In genomic region chr6:32590979-32591758, GRCm38 (mm10) we compare ENCODE assay signal across 9 mouse cellular contexts. TPM values are rescaled to one million over a fixed set of nuclear protein-coding genes. Genes with fewer than 3 reads are reported as not detected.
DNase-seq lines count a peak whose midpoint lies in the region; ATAC-seq and TF ChIP-seq lines count a peak whose summit lies in the region.
"Had no signal": no experiment of that assay in that cellular context is flagged by ENCODE, and none has a peak within 500 bp of the region (broad histone marks: within the 10 kb centered on the region; RNA-seq: fewer than 3 reads in every experiment).

No protein-coding gene starts in this region.

- WGBS in midbrain, embryonic 14.5 days, result 39% methylated on average over 13 of the region's 13 CpGs
- 36% methylated on average over 13 of the region's 13 CpGs for WGBS in midbrain, embryonic 16.5 days
- 36% methylated on average over 13 of the region's 13 CpGs for WGBS in kidney, embryonic 14.5 days
- WGBS in limb, embryonic 11.5 days, result 31% methylated on average over 13 of the region's 13 CpGs

- intact Hi-C loops in gastrocnemius, adult 2 months (cut with DNase I), result loop anchor here (1.0 to 10.0 kb wide), 4 partner anchors 112 to 654 kb away; no protein-coding TSS in a partner anchor

- H3K9ac ChIP-seq in midbrain, embryonic 14.5 days (replicated peaks; ENCODE audit: low read length), result no peak overlapping the region
- no peak overlapping the region for H3K9ac ChIP-seq in midbrain, embryonic 16.5 days (ENCODE audit: low read depth, low read length)
- H3K9ac ChIP-seq in kidney, embryonic 14.5 days (ENCODE audit: low read depth, low read length), result no peak overlapping the region
- no peak overlapping the region for H3K9ac ChIP-seq in limb, embryonic 11.5 days (ENCODE audit: low read length)

- H3K27me3 ChIP-seq in midbrain, embryonic 14.5 days (ENCODE audit: control insufficient read depth, insufficient read depth, low read length), result peaks cover 13% of the 10 kb centered on the region; the same call in 1 of the 2 replicates
- peaks cover 8% of the 10 kb centered on the region for H3K27me3 ChIP-seq in midbrain, embryonic 16.5 days (ENCODE audit: control insufficient read depth, insufficient read depth, low read depth, low read length)
- peaks cover 44% of the 10 kb centered on the region for H3K27me3 ChIP-seq in kidney, embryonic 14.5 days (ENCODE audit: control insufficient read depth, insufficient read depth, low read length)
- H3K27me3 ChIP-seq in limb, embryonic 11.5 days (ENCODE audit: control insufficient read depth, insufficient read depth, low read length), result peaks cover 23% of the 10 kb centered on the region

- 0 out of 2 replicates have a peak, but pooled peaks cover 6% of the 10 kb centered on the region for H3K4me1 ChIP-seq in midbrain, embryonic 14.5 days (ENCODE audit: control insufficient read depth, insufficient read depth, low read length)
- peaks cover 3% of the 10 kb centered on the region; the same call in 1 of the 2 replicates for H3K4me1 ChIP-seq in midbrain, embryonic 16.5 days (ENCODE audit: control insufficient read depth, insufficient read depth, low read length)
- H3K4me1 ChIP-seq in kidney, embryonic 14.5 days (ENCODE audit: control insufficient read depth, insufficient read depth, low read length), result peaks cover 8% of the 10 kb centered on the region
- 0 out of 2 replicates have a peak, but pooled peaks cover 6% of the 10 kb centered on the region for H3K4me1 ChIP-seq in limb, embryonic 11.5 days (ENCODE audit: control insufficient read depth, insufficient read depth, low read length)

- H3K27ac ChIP-seq in midbrain, embryonic 14.5 days (replicated peaks; ENCODE audit: low read depth, low read length), result no peak overlapping the region
- H3K27ac ChIP-seq in midbrain, embryonic 16.5 days (ENCODE audit: low read length), result no peak overlapping the region
- no peak overlapping the region for H3K27ac ChIP-seq in gastrocnemius, adult 2 months
- no peak overlapping the region for H3K27ac ChIP-seq in kidney, embryonic 14.5 days (ENCODE audit: low read depth, low read length)
- no peak overlapping the region for H3K27ac ChIP-seq in limb, embryonic 11.5 days (replicated peaks; ENCODE audit: low read depth, low read length)

- TF ChIP-seq CTCF in gastrocnemius, adult 2 months (IDR thresholded peaks at IDR 0.05), result peak; percentile 86

- H3K4me3 ChIP-seq in midbrain, embryonic 14.5 days (replicated peaks; ENCODE audit: low read depth, low read length), result no peak overlapping the region
- no peak overlapping the region for H3K4me3 ChIP-seq in midbrain, embryonic 16.5 days (ENCODE audit: low read depth, low read length)
- no peak overlapping the region for H3K4me3 ChIP-seq in gastrocnemius, adult 2 months
- H3K4me3 ChIP-seq in kidney, embryonic 14.5 days (ENCODE audit: low read length), result no peak overlapping the region
- no peak overlapping the region for H3K4me3 ChIP-seq in limb, embryonic 11.5 days (ENCODE audit: low read depth, low read length)
- H3K4me3 ChIP-seq: myocyte had no signal

- no peaks in the 10 kb centered on the region for H3K9me3 ChIP-seq in midbrain, embryonic 14.5 days (ENCODE audit: control insufficient read depth, low read length)
- no peaks in the 10 kb centered on the region for H3K9me3 ChIP-seq in midbrain, embryonic 16.5 days (replicated peaks; ENCODE audit: control insufficient read depth, low read length, poor library complexity, severe bottlenecking)
- H3K9me3 ChIP-seq in kidney, embryonic 14.5 days (ENCODE audit: control insufficient read depth, low read length), result no peaks in the 10 kb centered on the region
- H3K9me3 ChIP-seq in limb, embryonic 11.5 days (ENCODE audit: control insufficient read depth, low read length), result no peaks in the 10 kb centered on the region

- no peak for ATAC-seq in midbrain, embryonic 14.5 days (ENCODE audit: low FRiP score, low TSS enrichment)
- no peak for ATAC-seq in midbrain, embryonic 16.5 days
- ATAC-seq in kidney, embryonic 14.5 days (ENCODE audit: low FRiP score, low TSS enrichment), result peak; percentile 58; the same call in 1 of the 2 replicates
- no peak for ATAC-seq in limb, embryonic 11.5 days (ENCODE audit: insufficient number of reproducible peaks, low FRiP score, low TSS enrichment, low read depth)

- peak; percentile 89 for DNase-seq in midbrain, embryonic 14.5 days
- peak; percentile 76 for DNase-seq in cerebellum, adult 11 months
- DNase-seq in gastrocnemius, adult 2 months, result peak; percentile 76
- DNase-seq in limb, embryonic 11.5 days (ENCODE audit: low spot score), result peak; percentile 90
- peak; percentile 58 for DNase-seq in ovary, postnatal 10 days (ENCODE audit: low spot score)
- DNase-seq in urinary bladder, postnatal 4 days (ENCODE audit: low spot score in 2 of 2), result peak; percentile 47 to 81

- no peaks in the 10 kb centered on the region for H3K36me3 ChIP-seq in midbrain, embryonic 14.5 days (ENCODE audit: control insufficient read depth, insufficient read depth, low read length)
- H3K36me3 ChIP-seq in midbrain, embryonic 16.5 days (ENCODE audit: control insufficient read depth, insufficient read depth, low read length), result no peaks in the 10 kb centered on the region
- no peaks in the 10 kb centered on the region for H3K36me3 ChIP-seq in kidney, embryonic 14.5 days (ENCODE audit: control insufficient read depth, insufficient read depth, low read length)
- no peaks in the 10 kb centered on the region for H3K36me3 ChIP-seq in limb, embryonic 11.5 days (ENCODE audit: control insufficient read depth, insufficient read depth, low read length)

- H3K4me2 ChIP-seq in midbrain, embryonic 14.5 days (ENCODE audit: low read length), result no peak overlapping the region
- H3K4me2 ChIP-seq in midbrain, embryonic 16.5 days (ENCODE audit: low read length), result no peak overlapping the region
- no peak overlapping the region for H3K4me2 ChIP-seq in kidney, embryonic 14.5 days (replicated peaks; ENCODE audit: low read depth, low read length)
- H3K4me2 ChIP-seq in limb, embryonic 11.5 days (ENCODE audit: low read depth, severe bottlenecking), result no peak overlapping the region

RNA-seq across cellular contexts. Expression of gene Plxna4, which starts 3.2 kb away (rescaled TPM):
- polyA plus RNA-seq in midbrain, embryonic 14.5 days (2014; fragmentation: Nextera tagmentation; extraction: Ambion mirVana), result 16.2 and 16.4 TPM in 2 replicates
- 11.7 and 14.0 TPM in 2 replicates for polyA plus RNA-seq in midbrain, embryonic 16.5 days (2015; fragmentation: Nextera tagmentation; extraction: Ambion mirVana)
- total RNA-seq in gastrocnemius, adult 2 months (2021), result 1 to 10 TPM; 1.4 to 4.6 TPM
- 0.91 and 1.2 TPM in 2 replicates for polyA plus RNA-seq in kidney, embryonic 14.5 days (2014; fragmentation: Nextera tagmentation; extraction: Ambion mirVana)
- polyA plus RNA-seq in limb, embryonic 11.5 days (2014; fragmentation: Nextera tagmentation; extraction: Ambion mirVana), result 4.1 and 4.5 TPM in 2 replicates
